Mouse (Mus musculus): ENCODE data around the gene F11r.

The F11r gene
- long read RNA-seq, experiment 1, partial matches to known transcripts: 2 of 4 reads
- long read RNA-seq, experiment 1, other reads (novel, unspliced or antisense): 2 of 4 reads
- long read RNA-seq, experiment 2, partial matches to known transcripts: 1 of 6 reads
- long read RNA-seq, experiment 2, other reads (novel, unspliced or antisense): 5 of 6 reads

DNA sequence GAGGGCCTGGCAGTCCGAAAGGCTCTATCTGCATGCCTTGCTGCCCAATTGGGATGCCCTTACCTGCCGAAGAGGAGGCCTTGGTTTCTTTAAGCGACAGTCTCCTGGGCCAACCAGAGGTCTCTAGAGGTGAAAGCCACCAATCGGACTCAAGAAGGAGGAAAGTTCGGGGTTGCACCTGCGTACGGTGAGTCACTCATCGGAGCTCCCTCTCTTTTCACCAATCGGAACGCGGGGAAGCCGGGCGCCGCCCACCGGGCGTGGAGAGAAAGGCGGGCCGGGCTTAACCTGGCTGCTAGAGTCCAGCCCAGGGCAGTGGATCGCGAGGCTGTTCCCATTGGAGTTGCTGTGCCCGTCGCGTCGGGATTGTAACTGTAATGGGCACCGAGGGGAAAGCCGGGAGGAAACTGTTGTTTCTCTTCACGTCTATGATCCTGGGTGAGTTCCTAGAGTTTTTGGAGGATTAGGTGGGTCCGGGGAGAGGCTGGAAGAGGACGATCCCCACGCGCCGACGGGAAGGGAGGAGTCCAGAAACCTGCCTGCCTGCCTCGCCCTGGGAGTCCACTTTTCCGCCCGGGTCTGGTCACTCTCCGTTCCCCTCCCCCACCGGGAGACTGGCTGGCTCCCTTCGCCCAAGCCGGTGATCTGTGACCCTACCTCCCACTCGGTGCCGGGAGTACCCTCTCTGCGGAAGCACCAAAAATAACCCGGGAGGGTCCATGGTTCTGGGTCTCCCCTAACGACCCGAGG, at the start of gene F11r:
Gene F11r (plus strand): TSS at position 272 of the 750 bp plus-strand sequence.
- intact Hi-C loops (cut with DNase I): no loop called here

GRCm38 (mm10) chr1:171388376-171389102, 48.8 kb upstream of the F11r start, which contains the start of gene Arhgap30:
Gene Arhgap30 (plus strand): TSS chr1:171388954.
- intact Hi-C loops (cut with DNase I): no loop called here

DNA sequence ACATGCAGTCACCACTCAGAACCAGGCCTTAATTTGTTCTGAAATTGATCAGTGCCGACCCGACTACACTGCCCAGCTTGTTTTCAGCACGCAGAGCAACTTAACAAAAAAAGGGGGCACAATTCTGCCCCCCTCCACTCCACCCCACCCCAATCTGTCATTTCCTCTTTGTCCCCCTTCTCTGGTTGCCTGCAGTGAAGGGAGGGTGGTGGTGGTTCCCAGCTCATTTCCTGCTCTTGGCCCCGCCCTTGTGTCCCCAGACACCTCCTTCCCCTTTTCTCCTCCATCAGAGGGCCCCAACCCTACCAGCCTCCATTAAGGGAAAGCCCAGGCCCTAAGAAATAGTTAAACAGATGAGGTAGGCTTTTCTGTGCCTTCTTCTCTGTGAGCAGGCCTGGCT, 47.2 kb upstream of the F11r start:
- intact Hi-C loops (cut with DNase I): no loop called here

GRCm38 (mm10) chr1:171401821-171402220, 35.5 kb upstream of the F11r start:
- intact Hi-C loops (cut with DNase I): no loop called here

GRCm38 (mm10) chr1:171402991-171403390, 34.3 kb upstream of the F11r start:
- intact Hi-C loops (cut with DNase I): no loop called here

DNA sequence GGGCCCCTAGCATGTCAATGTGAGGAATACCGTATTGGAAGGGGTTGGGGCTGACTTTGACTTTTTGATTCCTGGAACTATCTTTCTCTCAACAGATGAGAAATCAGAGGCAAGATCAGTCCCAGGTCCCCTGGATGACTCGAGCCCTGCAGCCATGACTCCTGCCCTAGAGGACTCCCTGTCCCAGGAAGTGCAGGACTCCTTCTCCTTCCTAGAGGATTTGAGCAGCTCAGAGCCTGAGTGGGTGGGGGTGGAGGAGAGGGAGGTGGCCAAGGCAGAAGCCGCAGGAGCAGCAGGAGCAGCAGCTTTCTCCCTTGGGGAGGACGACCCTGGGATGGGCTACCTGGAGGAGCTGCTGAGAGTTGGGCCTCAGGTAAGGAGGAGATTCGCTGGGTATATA, 30.1 kb upstream of the F11r start:
- intact Hi-C loops (cut with DNase I): loop anchor here (5.0 kb wide), 1 partner anchor 35 kb away; the partner anchor contains the start of gene Nectin4

DNA sequence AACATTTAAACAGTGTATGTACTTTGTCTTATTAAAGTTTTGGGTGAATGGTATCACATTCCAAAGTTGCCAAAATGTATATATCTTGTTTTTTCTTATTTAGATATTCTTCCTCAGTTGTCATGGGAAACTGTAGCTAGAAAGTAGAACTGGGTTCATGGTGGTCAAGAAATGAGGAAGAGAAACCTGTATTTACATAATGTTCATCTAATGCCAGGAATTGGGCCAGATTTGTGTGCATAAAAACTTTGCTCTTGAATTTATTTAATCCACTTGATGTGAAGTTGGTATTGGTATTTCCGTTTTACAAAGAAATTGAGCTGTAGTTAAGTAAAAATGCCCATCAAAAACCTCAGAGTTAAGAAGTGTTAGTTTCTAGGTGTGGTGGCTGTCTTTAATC, 27.1 kb upstream of the F11r start:
- intact Hi-C loops (cut with DNase I): loop anchor here (5.0 kb wide), 1 partner anchor 67 kb away; no protein-coding TSS in a partner anchor

DNA sequence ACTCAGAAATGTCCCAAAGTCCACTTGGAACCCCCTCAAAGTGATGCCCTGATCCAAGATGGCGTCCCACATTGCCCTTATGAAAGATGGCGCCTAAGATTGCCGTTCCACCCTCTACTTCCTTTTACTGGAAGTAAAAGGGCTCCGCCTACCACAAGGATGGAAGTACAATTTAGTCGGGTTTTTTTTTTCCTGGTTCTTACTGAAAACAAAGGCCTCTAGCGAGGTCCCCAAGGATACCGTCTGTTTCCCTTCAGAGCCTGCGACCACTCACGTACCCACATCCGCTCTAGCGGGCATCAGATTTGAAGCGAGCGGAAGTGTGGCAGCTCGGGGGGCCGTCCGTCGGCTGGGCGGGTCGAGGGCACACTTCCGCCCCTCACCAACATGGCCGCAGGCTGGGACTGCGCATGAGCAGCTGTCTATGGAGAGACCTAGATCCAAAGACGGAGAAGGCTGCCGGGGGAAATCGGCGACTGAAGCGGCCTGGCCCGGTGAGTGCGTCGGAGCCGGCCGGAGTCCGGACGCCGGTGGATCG, 26.3 kb upstream of the F11r start, which contains the start of gene Usf1:
Gene Usf1 (plus strand): TSS at position 367 of the 538 bp plus-strand sequence.
- intact Hi-C loops (cut with DNase I): loop anchor here (5.0 kb wide), 1 partner anchor 66 kb away; no protein-coding TSS in a partner anchor

DNA sequence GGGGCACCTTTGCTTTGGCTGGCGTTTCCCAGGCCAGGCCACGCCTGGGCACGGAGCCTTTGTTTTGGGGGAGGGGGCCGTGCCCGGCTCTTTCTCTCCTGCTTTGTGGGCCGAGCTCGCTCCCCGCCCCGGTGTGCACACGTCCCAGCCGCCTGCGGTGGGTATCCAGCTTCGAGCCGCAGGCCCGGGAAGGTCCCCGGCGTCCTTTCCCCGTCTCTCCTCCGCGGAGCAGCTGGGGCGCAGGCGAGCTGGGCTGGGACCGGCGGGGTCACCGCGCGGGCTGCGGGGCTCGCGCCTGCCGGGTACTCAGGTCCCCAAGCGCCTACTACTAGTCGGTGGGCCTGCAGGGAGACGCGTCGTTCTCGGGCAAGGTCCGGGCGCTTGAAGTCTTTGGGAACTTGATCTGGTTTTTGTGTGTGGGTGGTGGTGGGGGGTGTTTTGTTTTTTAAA, 25.8 kb upstream of the F11r start:
- intact Hi-C loops (cut with DNase I): loop anchor here (5.0 kb wide), 1 partner anchor 66 kb away; no protein-coding TSS in a partner anchor

GRCm38 (mm10) chr1:171412001-171412441, 25.3 kb upstream of the F11r start:
- intact Hi-C loops (cut with DNase I): loop anchor here (5.0 kb wide), 1 partner anchor 65 kb away; no protein-coding TSS in a partner anchor

GRCm38 (mm10) chr1:171412446-171412845, 24.9 kb upstream of the F11r start:
- intact Hi-C loops (cut with DNase I): loop anchor here (5.0 kb wide), 1 partner anchor 65 kb away; no protein-coding TSS in a partner anchor

DNA sequence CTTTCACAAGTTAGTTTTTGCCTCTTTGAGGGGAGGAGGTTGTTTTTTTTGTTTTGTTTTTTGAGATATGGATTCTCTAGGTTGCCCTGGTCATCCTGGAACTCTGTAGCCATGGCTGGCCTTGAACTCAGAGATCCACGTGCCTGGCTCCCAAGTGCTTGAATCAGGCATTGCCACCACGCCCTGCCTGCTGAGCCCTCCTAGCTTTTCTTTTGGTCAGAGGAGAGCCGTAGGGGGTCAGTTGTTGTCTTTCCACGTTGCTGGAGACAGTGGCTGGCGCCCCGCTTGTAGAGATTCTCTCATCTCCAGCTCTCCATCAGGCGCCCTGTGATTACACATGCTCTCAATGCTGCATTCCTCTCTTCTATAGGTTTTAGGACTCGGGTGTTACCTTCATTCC, 23.7 kb upstream of the F11r start:
- intact Hi-C loops (cut with DNase I): loop anchor here (5.0 kb wide), 1 partner anchor 64 kb away; no protein-coding TSS in a partner anchor

DNA sequence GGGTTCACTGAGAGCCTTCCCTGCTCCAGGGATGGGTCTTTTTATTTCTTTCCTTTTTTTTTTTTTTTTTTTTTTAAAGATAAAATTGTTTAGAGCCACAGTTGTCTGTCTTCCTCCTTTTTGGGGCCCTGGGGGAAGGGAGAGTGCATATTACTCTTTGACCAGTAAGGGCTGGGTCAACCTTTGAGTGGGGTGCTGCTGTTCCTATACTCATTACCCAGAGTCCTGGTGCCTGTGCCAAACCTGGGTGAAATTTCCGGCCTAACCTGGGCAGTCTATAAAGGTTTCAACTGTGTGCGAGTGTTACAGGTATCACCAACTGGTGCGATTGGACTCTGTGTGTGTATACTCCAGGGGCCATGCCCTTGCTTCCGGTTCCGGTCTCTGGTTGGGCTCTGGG, 18.7 kb upstream of the F11r start, which contains the start of gene Tstd1:
Gene Tstd1 (plus strand): TSS at position 213 of the 400 bp plus-strand sequence.
- intact Hi-C loops (cut with DNase I): no loop called here

- intact Hi-C loops (cut with DNase I): no loop called here
Observed at GRCm38 (mm10) chr1:171419291-171419882, 17.9 kb upstream of the F11r start.

DNA sequence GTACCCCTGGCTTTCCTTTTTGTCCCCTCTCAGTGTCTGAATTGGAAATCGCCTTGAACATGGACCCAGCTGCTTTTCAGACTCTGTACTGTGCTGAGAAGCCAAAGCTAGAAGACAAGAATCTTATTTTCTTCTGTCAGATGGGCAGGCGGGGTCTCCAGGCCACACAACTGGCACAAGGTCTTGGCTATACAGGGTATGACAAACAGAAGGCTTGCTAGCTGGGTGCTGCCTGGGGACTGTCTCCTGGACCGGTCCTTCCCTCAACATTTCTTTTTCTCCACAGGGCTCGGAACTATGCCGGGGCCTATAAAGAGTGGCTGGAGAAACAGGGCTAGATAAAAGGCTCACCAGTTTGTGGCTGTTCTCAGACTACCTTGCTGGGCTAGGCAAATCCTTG, 17.4 kb upstream of the F11r start:
- intact Hi-C loops (cut with DNase I): no loop called here

DNA sequence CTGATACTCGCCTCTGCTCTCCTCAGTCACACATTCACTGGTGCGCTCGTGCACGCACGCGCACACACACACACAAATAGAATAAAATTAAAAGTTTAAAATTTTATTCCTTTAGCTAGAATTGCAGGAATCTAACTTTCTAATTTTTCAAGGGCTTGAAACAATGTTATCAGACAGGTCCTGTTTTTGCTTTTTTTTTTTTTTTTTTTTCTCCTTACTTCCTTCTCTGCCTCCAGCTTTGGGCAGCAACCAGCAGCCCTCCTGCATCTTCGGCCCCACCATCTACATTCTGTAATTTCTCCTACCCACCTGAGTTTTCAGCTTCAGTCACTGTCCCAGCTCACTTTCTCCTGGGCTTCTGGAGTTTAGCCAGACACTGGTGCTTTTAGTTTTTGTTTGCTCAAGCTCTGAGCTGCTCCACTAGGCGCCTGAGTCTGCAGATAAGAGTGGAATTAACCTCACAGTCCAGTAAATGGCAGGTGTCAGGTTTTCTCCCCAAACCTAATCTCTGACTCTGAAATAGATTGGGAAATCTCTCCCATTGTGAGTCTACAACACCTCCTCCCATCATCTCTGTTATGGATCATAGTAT, 14.7 kb upstream of the F11r start:
- intact Hi-C loops (cut with DNase I): no loop called here

GRCm38 (mm10) chr1:171424638-171425037, 12.7 kb upstream of the F11r start:
- intact Hi-C loops (cut with DNase I): no loop called here

DNA sequence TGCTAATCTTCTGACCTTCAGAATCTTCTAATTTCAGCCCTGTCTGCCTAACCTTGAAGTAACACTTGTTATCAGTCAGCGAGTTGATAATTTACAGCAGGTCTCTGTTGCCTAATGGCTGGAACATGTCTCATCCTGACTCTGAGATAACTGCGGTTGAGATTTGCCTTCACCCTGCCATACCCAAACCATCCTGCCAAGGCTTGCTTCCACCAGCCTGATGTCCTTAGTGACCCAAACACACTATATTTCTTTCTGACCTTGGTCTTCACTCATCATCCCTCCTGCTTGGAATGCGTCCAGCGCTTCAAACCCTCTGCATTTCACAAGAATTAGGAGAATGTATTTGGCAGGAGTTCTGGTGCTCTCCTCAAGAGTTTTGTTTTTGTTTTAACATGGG, 12.2 kb upstream of the F11r start:
- intact Hi-C loops (cut with DNase I): no loop called here

DNA sequence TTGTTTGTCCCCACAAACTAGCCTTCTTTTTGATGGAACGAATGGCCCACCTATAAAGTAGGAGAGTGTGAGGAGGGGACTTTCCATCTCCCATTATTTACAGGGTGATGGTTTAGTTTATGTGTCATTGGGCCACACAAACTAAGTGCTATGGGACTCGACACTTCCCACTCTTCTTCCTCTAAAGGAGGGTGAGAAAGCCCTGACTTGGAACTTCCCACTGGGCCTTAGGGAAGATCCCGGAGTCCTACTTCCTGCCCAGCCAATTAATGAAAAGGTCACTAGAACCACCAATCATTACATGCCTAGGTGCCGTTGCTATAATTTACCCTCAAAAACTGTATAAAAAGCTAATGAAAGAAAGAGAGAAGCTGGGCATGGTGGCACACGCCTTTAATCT, 5.2 kb upstream of the F11r start:
- intact Hi-C loops (cut with DNase I): no loop called here

GRCm38 (mm10) chr1:171435288-171435814, 2.0 kb upstream of the F11r start:
- intact Hi-C loops (cut with DNase I): no loop called here
